Mouse (Mus musculus) midbrain, embryonic 16.5 days (tissue): ENCODE results near the gene Camkk1. TPM values are rescaled to one million over a fixed set of nuclear protein-coding genes. Genes with fewer than 3 reads are reported as not detected.

Experiments used
- ATAC-seq: fragments of 200-750 bp; cut with Nextera tagmentation; 2 replicates; pipeline ENCODE4 v1.8.0; 2017; ENCODE audit warnings: moderate TSS enrichment
- H3K27ac ChIP-seq: fragments of 300-500 bp; sonication (generic); 2 replicates; pipeline ENCODE4 v1.5.1; 2014; ENCODE audit warnings: mild to moderate bottlenecking, low read length, mixed read lengths
- H3K27me3 ChIP-seq: fragments of 300-500 bp; sonication (generic); 2 replicates; pipeline ENCODE4 v1.6.1; 2014; ENCODE audit warnings: low read depth, low read length, mixed read lengths; ENCODE audit not compliant: control insufficient read depth, insufficient read depth
- H3K36me3 ChIP-seq: fragments of 300-500 bp; sonication (generic); 2 replicates; pipeline ENCODE4 v1.6.1; 2014; ENCODE audit warnings: mild to moderate bottlenecking, low read length, moderate library complexity, mixed read lengths; ENCODE audit not compliant: control insufficient read depth, insufficient read depth
- H3K4me1 ChIP-seq: fragments of 300-500 bp; sonication (generic); 2 replicates; pipeline ENCODE4 v1.6.1; 2014; ENCODE audit warnings: mild to moderate bottlenecking, low read length, mixed read lengths; ENCODE audit not compliant: control insufficient read depth, insufficient read depth
- H3K4me2 ChIP-seq: fragments of 300-500 bp; sonication (generic); 2 replicates; pipeline ENCODE4 v1.6.1; 2014; ENCODE audit warnings: mild to moderate bottlenecking, low read length, mixed read lengths
- H3K4me3 ChIP-seq: fragments of 300-500 bp; sonication (generic); 2 replicates; pipeline ENCODE4 v1.5.1; 2014; ENCODE audit warnings: low read depth, mild to moderate bottlenecking, low read length, moderate library complexity, mixed read lengths
- H3K9ac ChIP-seq: fragments of 300-500 bp; sonication (generic); 2 replicates; pipeline ENCODE4 v1.6.1; 2014; ENCODE audit warnings: low read depth, low read length, mixed read lengths
- H3K9me3 ChIP-seq: fragments of 300-500 bp; sonication (generic); replicated peaks from 2 replicates; pipeline ENCODE4 v1.6.1; 2014; ENCODE audit warnings: mild to moderate bottlenecking, low read length, mixed read lengths; ENCODE audit not compliant: control insufficient read depth, poor library complexity, severe bottlenecking
- WGBS: fragments of 180-500 bp; shearing (Covaris S2); extraction: QIAGEN DNeasy Blood & Tissue Kit; methylation state at CpG from one replicate; pipeline ENCODE4 v1.1.7; 2014; 5-methylcytosine and 5-hydroxymethylcytosine counted together
- polyA plus RNA-seq: library from polyadenylated mRNA; unstranded; fragments of >200 nt; fragmentation: Nextera tagmentation; extraction: Ambion mirVana; gene quantifications from 2 replicates; pipeline ENCODE4 v1.2.1, GENCODE M21; 2015

The Camkk1 gene
- polyA plus RNA-seq, 1 experiment from 2014 or later: 33.6 TPM

DNA sequence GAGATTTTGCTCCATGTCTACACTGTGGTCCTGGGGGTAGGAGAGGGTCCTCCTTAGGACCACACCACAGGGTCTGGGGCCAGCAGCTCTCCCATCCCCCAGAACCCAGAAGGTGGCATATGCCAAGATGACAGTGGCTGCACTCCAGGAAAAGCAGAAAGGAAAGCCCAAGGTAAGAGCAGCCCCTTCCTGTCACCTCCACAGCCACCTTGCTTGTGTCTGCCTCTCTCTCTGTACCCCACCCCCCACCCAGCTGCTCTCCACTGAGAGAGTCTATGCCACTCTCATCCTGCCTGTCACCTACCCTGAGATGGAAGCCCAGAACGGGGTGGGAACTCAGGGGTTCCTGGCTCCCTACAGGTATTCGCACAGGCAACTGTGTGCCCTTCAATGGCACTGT, 10.0 kb upstream of the Camkk1 start:
- no peak for ATAC-seq
- Histone ChIP-seq H3K4me3 (no peak overlapping the region), H3K4me1 (no peaks in the 10 kb centered on the region), H3K36me3 (no peaks in the 10 kb centered on the region), H3K9ac (no peak overlapping the region), H3K4me2 (no peak overlapping the region), H3K27ac (no peak overlapping the region), H3K27me3 (no peaks in the 10 kb centered on the region), H3K9me3 (no peaks in the 10 kb centered on the region)
- 73% methylated on average over 2 of the region's 2 CpGs for WGBS

DNA sequence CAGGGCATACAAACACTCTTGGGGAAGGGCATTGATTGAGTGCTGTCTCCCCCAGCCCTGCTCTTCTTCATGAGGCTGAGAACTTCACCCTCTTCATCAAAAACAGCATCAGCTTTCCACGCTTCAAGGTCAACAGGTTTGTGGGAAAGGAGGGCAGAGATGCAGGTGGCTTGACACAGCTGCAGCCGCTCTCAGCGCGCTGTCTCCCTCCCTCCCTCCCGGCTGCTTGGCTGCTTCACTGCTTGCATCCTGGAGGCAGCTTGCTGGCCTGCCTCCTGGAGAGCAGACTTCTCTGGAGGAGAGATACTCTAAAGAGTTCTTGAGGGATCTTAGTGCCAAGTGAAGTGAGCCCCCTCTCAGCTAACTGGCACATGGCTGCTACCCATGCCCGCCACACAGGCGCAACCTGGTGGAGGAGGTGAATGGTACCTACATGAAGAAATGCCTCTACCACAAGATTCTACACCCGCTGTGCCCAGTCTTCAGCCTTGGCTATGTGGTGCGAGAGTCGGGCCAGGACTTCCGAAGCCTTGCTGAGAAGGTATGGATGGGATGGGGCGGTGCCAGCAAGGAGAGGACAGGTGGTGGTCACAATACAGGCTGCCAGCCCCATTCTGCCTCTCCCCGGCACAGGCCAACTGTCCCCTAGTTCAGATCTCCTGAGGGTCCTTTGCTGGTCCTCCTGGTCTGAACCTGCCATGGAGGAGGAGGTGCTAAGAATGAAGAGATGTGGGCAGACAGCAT, 9.1 kb upstream of the Camkk1 start:
- no peak overlapping the region for H3K4me2 ChIP-seq
- no peaks in the 10 kb centered on the region for H3K4me1 ChIP-seq
- H3K27ac ChIP-seq: no peak overlapping the region
- no peaks in the 10 kb centered on the region for H3K9me3 ChIP-seq
- H3K27me3 ChIP-seq: no peaks in the 10 kb centered on the region
- H3K36me3 ChIP-seq: no peaks in the 10 kb centered on the region
- no peak for ATAC-seq
- WGBS: 57% methylated on average over 13 of the region's 13 CpGs
- no peak overlapping the region for H3K4me3 ChIP-seq
- no peak overlapping the region for H3K9ac ChIP-seq

DNA sequence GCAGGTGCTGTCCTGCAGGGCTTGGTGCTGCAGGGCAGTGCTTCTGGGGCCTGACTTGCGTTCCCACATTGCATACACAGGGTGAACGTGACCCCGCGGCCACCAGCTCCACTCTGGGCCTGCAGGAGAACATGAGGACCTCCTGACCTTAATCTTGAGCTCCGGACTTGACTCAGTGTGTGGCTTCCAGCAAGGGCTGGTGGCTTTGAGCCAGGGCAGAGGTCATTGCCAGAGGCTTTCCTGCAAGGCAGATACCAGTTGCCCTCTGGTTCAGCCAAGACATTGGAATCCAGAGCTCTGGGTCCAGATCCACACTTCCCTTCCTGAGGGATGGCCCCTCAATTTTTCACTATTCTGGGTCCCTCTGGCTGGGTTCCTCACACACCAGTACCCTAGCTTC, 4.8 kb upstream of the Camkk1 start:
- 0 out of 2 replicates have a peak, but pooled peaks cover 5% of the 10 kb centered on the region for H3K4me1 ChIP-seq
- H3K36me3 ChIP-seq: no peaks in the 10 kb centered on the region
- ATAC-seq: no peak
- H3K9ac ChIP-seq: no peak overlapping the region
- no peak overlapping the region for H3K4me2 ChIP-seq
- no peaks in the 10 kb centered on the region for H3K27me3 ChIP-seq
- no peak overlapping the region for H3K4me3 ChIP-seq
- 77% methylated on average over 5 of the region's 5 CpGs for WGBS
- no peak overlapping the region for H3K27ac ChIP-seq
- H3K9me3 ChIP-seq: no peaks in the 10 kb centered on the region

DNA sequence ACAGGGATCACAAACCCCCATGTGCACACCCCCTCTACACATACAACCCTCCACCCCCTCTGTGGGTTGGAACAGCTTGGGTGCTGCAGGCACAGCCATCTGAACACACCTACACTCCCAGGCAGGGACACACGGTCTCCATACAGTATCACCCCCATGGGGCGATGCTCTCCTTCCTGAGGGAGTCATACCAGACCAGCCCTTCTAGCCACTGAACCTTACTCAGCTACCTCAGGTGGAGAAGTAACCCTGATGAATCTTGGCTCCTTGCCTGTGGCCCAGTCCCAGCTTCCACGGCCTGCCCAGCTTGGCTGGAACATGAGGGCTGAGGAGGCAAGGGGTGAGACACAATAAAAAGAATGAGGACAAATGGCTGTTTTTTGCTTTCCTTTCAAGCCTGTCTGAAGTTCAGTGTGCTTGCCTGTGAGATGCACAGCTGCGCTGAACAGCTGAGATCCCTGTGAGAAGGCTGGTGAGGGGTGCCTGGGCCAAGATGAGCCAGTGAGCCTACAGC, 3.9 kb upstream of the Camkk1 start:
- no peak for ATAC-seq
- Histone ChIP-seq H3K9ac (no peak overlapping the region), H3K27me3 (no peaks in the 10 kb centered on the region), H3K36me3 (no peaks in the 10 kb centered on the region), H3K9me3 (no peaks in the 10 kb centered on the region), H3K4me2 (no peak overlapping the region), H3K4me1 (peaks cover 6% of the 10 kb centered on the region; the same call in 1 of the 2 replicates), H3K27ac (no peak overlapping the region), H3K4me3 (no peak overlapping the region)
- 88% methylated on average over 4 of the region's 4 CpGs for WGBS

GRCm38 (mm10) chr11:73015391-73016102, 3.3 kb upstream of the Camkk1 start:
- Histone ChIP-seq H3K9me3 (no peaks in the 10 kb centered on the region), H3K4me2 (no peak overlapping the region), H3K36me3 (no peaks in the 10 kb centered on the region), H3K27me3 (no peaks in the 10 kb centered on the region), H3K4me3 (no peak overlapping the region), H3K9ac (no peak overlapping the region), H3K4me1 (peaks cover 13% of the 10 kb centered on the region; the same call in 1 of the 2 replicates), H3K27ac (no peak overlapping the region)
- 71% methylated on average over 5 of the region's 5 CpGs for WGBS
- ATAC-seq: no peak

DNA sequence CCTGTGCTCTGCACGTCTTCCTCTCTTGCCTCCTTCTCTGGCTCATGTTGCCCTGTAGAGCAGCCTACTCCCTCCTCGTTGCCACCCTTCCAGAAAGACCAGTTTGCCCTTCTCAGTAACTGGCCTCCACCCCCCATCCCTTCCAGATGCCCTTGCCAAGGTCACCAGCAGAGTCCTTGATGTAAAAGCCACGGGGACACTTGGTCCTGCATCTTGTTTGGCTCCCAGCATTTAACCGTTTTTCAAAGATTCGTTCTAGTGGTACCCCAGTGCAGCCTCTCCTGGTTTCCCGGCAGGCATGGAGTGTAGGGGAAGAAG, 2.7 kb upstream of the Camkk1 start:
- Histone ChIP-seq H3K27me3 (no peaks in the 10 kb centered on the region), H3K36me3 (no peaks in the 10 kb centered on the region), H3K9ac (no peak overlapping the region), H3K27ac (no peak overlapping the region), H3K4me1 (peaks cover 13% of the 10 kb centered on the region; the same call in 1 of the 2 replicates), H3K4me3 (no peak overlapping the region), H3K9me3 (no peaks in the 10 kb centered on the region), H3K4me2 (no peak overlapping the region)
- 63% methylated on average over 6 of the region's 6 CpGs for WGBS
- no peak for ATAC-seq

DNA sequence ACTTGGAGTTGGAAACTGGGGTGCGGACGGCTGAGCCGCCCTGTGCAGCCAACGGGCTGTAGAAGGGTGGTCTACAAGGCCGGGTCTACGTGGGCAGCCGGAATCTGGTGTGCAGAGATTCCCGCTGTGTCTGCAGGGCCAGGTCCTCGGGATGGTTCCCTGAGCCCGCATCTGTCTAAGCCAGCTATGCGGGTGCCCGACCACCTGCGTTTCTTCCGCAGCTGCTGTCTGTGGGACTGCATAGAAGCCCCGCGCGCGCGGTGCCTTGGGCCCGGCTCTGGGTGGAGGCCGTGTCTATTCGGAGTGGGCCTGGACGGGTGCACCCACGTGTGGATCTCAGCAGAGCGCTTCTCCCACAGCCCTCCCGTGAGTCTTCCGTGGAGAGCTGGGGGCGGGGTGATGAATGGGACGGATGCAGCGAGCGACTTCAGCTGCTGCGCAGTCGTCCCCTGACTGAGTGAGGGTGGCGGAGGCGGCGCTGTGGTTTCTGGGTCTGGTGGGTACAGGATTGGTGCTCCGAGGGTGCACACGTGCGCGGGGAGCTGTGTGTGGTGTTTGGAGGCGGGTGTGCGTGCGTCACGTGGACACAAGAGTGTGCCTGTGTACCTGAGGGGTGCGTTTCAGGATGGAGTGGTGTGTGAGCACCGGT, 463 bp downstream of the Camkk1 start:
- Histone ChIP-seq H3K36me3 (no peaks in the 10 kb centered on the region), H3K4me3 (peak overlapping the region; percentile 78), H3K27me3 (no peaks in the 10 kb centered on the region), H3K4me1 (peaks cover 13% of the 10 kb centered on the region; the same call in 1 of the 2 replicates), H3K9ac (peak overlapping the region; percentile 81), H3K9me3 (no peaks in the 10 kb centered on the region), H3K27ac (peak overlapping the region; percentile 74), H3K4me2 (peak overlapping the region; percentile 87)
- ATAC-seq: peak; percentile 79
- WGBS: under 1% methylated on average over 46 of the region's 46 CpGs

DNA sequence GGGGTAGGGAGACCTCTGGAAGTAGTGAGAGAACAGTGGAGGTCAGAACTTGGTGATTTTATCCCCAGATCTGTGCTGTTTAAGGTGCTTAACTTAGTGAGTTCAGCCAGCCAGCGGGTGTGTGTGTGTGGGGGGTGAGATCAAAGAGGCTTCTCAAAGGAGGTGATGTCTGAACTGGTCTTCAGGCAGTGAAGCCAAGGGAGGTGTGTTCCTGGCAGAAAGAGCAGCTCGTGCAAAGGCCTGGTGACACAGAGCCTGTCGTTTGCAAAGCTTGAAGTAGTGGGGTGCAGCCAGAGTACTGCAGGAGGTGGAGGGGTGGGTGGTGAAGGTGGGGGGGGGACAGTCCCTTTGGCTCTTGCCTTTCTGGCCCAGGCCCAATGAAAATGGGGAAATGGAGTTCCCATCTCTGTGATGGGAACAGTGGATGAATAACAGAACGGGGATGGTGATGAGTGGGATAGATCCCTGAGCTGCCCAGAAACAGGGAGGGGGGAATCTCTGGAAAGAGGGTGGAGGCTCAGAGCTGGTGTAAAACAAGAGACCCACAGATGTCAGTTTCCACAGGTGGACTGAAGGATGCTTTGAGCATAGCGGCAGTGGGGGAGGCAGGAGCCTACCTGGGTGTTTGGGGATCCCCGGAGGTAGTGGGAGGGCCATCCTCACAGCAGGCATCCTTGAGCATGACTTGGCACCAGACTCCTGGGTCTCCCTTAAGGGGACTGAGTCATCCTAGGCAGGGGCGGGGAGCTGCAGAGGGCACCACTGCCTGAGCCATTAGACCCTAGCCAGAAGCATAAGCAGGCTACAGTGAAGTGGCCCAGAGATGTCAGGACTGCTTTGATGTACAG, 2.4 kb downstream of the Camkk1 start:
- Histone ChIP-seq H3K9ac (0 out of 2 replicates have a peak overlapping the region, but pooled peaks have one; percentile 15), H3K27me3 (no peaks in the 10 kb centered on the region), H3K4me3 (no peak overlapping the region), H3K4me1 (peaks cover 13% of the 10 kb centered on the region; the same call in 1 of the 2 replicates), H3K27ac (no peak overlapping the region), H3K36me3 (peaks cover 6% of the 10 kb centered on the region; the same call in 1 of the 2 replicates), H3K9me3 (no peaks in the 10 kb centered on the region), H3K4me2 (no peak overlapping the region)
- ATAC-seq: no peak
- 60% methylated on average over 7 of the region's 7 CpGs for WGBS
